Mouse (Mus musculus): ENCODE measurements around the gene G3bp1.

The G3bp1 gene

GRCm38 (mm10) chr11:55465177-55465576, 4.3 kb upstream of the G3bp1 start:
- DNase-seq, result no peak

GRCm38 (mm10) chr11:55468012-55468411, 1.5 kb upstream of the G3bp1 start:
- DNase-seq, result no peak

- peak; percentile 46 for DNase-seq
Measured at GRCm38 (mm10) chr11:55468611-55469047, 856 bp upstream of the G3bp1 start.

GRCm38 (mm10) chr11:55469923-55470691, 622 bp downstream of the G3bp1 start:
- peak; percentile 43 for DNase-seq

- no peak for DNase-seq
Measured at GRCm38 (mm10) chr11:55470761-55471160, 1.3 kb downstream of the G3bp1 start.

- DNase-seq, result no peak
Measured at GRCm38 (mm10) chr11:55471467-55471866, 2.0 kb downstream of the G3bp1 start.

- DNase-seq, result no peak
Measured at GRCm38 (mm10) chr11:55473219-55473618, 3.7 kb downstream of the G3bp1 start.

GRCm38 (mm10) chr11:55485443-55485842, 16.0 kb downstream of the G3bp1 start:
- DNase-seq, result no peak

GRCm38 (mm10) chr11:55496158-55496557, 26.7 kb downstream of the G3bp1 start:
- no peak for DNase-seq

- DNase-seq, result no peak
Measured at GRCm38 (mm10) chr11:55497885-55498284, 28.4 kb downstream of the G3bp1 start.

- no peak for DNase-seq
Measured at GRCm38 (mm10) chr11:55501955-55502531, 32.6 kb downstream of the G3bp1 start.

GRCm38 (mm10) chr11:55502886-55503285, 33.4 kb downstream of the G3bp1 start:
- no peak for DNase-seq

- no peak for DNase-seq
Measured at GRCm38 (mm10) chr11:55505485-55505884, 36.0 kb downstream of the G3bp1 start.

GRCm38 (mm10) chr11:55511374-55511773, 41.9 kb downstream of the G3bp1 start:
- no peak for DNase-seq

- no peak for DNase-seq
Measured at GRCm38 (mm10) chr11:55517666-55518065, 48.2 kb downstream of the G3bp1 start.

- peak; percentile 68 for DNase-seq
Measured at GRCm38 (mm10) chr11:55518806-55519674, 49.6 kb downstream of the G3bp1 start.

GRCm38 (mm10) chr11:55530741-55531140, 61.3 kb downstream of the G3bp1 start:
- no peak for DNase-seq

GRCm38 (mm10) chr11:55533378-55533777, 63.9 kb downstream of the G3bp1 start:
- peak; percentile 81 for DNase-seq

- no peak for DNase-seq
Measured at GRCm38 (mm10) chr11:55534766-55535165, 65.3 kb downstream of the G3bp1 start.

- DNase-seq, result no peak
Measured at GRCm38 (mm10) chr11:55542128-55542527, 72.6 kb downstream of the G3bp1 start.

GRCm38 (mm10) chr11:55542671-55543070, 73.2 kb downstream of the G3bp1 start:
- DNase-seq, result no peak

GRCm38 (mm10) chr11:55545690-55546089, 76.2 kb downstream of the G3bp1 start:
- DNase-seq, result no peak
